In genomic region chr4:101419911-101420880, GRCm38 (mm10) we compare ENCODE assay signal across 8 mouse cellular contexts. TPM values are rescaled to one million over a fixed set of nuclear protein-coding genes. Genes with fewer than 3 reads are reported as not detected.
A peak's percentile ranks its signal among the peaks of the same experiment; 100 is the strongest.
DNase-seq lines count a peak whose midpoint lies in the region; ATAC-seq and TF ChIP-seq lines count a peak whose summit lies in the region.

No protein-coding gene starts in this region.

- peak overlapping the region; percentile 80 for H3K4me3 ChIP-seq in kidney, embryonic 16.5 days (ENCODE audit: low read length)
- H3K4me3 ChIP-seq in macrophage (ENCODE audit: inconsistent target): peak overlapping the region; percentile 5; the same call in 1 of the 2 replicates
- H3K4me3 ChIP-seq in testis, adult 2 months (ENCODE audit: control insufficient read depth, low read depth, low read length): peak overlapping the region; percentile 88

- no peak for TF ChIP-seq POLR2A in testis, adult 2 months (IDR thresholded peaks at IDR 0.05; ENCODE audit: control insufficient read depth, low read depth, low read length)

- H3K27ac ChIP-seq in kidney, embryonic 16.5 days (ENCODE audit: low read length): peak overlapping the region; percentile 14; the same call in 1 of the 2 replicates
- no peak overlapping the region for H3K27ac ChIP-seq in macrophage
- no peak overlapping the region for H3K27ac ChIP-seq in testis, adult 2 months (ENCODE audit: control insufficient read depth, insufficient read depth, low read depth, low read length)

- H3K9ac ChIP-seq in kidney, embryonic 16.5 days (replicated peaks; ENCODE audit: low read length): peak overlapping the region; percentile 79

- H3K9me3 ChIP-seq in kidney, embryonic 16.5 days (ENCODE audit: low read length): no peaks in the 10 kb centered on the region

- H3K4me1 ChIP-seq in kidney, embryonic 16.5 days (ENCODE audit: insufficient read depth, low read length): peaks cover 6% of the 10 kb centered on the region; the same call in 1 of the 2 replicates
- peaks cover 4% of the 10 kb centered on the region for H3K4me1 ChIP-seq in testis, adult 2 months (ENCODE audit: control insufficient read depth, insufficient read depth, low read length)

- TF ChIP-seq CTCF in testis, adult 2 months (IDR thresholded peaks at IDR 0.05; ENCODE audit: control insufficient read depth, insufficient read depth, insufficient replicate concordance, low read depth, low read length): no peak

- no peaks in the 10 kb centered on the region for H3K27me3 ChIP-seq in kidney, embryonic 16.5 days (ENCODE audit: insufficient read depth, low read length)
- no peaks in the 10 kb centered on the region for H3K27me3 ChIP-seq in testis, adult 2 months (ENCODE audit: control insufficient read depth, insufficient read depth, low read length)

- WGBS in kidney, embryonic 16.5 days: 2% methylated on average over 81 of the region's 90 CpGs
- 6% methylated on average over 74 of the region's 90 CpGs for WGBS in macrophage (ENCODE audit: missing documents)

- ATAC-seq in kidney, embryonic 16.5 days (ENCODE audit: low FRiP score, low TSS enrichment): peak; percentile 66
- peak; percentile 8 to 33; a peak in 2 of 4 replicates for ATAC-seq in hematopoietic stem cell, adult 5-6 weeks (replicated peaks in 1 of 2; ENCODE audit: insufficient read depth in 1 of 2, low FRiP score in 2 of 2, low TSS enrichment in 1 of 2, low read depth in 1 of 2, poor library complexity in 2 of 2, severe bottlenecking in 2 of 2)

- peak overlapping the region; percentile 96 for H3K4me2 ChIP-seq in kidney, embryonic 16.5 days (replicated peaks; ENCODE audit: low read depth, low read length)

- no peaks in the 10 kb centered on the region for H3K36me3 ChIP-seq in kidney, embryonic 16.5 days (ENCODE audit: insufficient read depth, low read length)
- H3K36me3 ChIP-seq in macrophage (ENCODE audit: inconsistent target): no peaks in the 10 kb centered on the region
- no peaks in the 10 kb centered on the region for H3K36me3 ChIP-seq in testis, adult 2 months (ENCODE audit: control insufficient read depth, insufficient read depth, low read length)

- no peak for DNase-seq in kidney, adult 8-10 months
- DNase-seq in MN1 (ENCODE audit: low spot score): peak; percentile 16
- DNase-seq in cerebellum, postnatal 36 days: peak; percentile 40 to 49
- no peak for DNase-seq in urinary bladder, postnatal 4 days (ENCODE audit: low spot score in 2 of 2)

- H3K79me2 ChIP-seq in macrophage (ENCODE audit: inconsistent target): no peaks in the 10 kb centered on the region

RNA-seq across cellular contexts. Expression of gene Ak4, which starts 1.1 kb away (rescaled TPM):
- polyA plus RNA-seq in kidney, embryonic 16.5 days (2015; fragmentation: Nextera tagmentation; extraction: Ambion mirVana): 21.0 and 23.8 TPM in 2 replicates
- total RNA-seq in hematopoietic stem cell, adult 5-6 weeks (2017): 19.4 and 21.7 TPM in 2 replicates
- 1 to 10 TPM in 8 of 26 experiments, under 1 TPM in 12, not detected in 6; 0.15 to 4.5 (median 0.75) TPM for total RNA-seq in macrophage (2018; cell fraction: chromatin; rRNA removed)
- total RNA-seq in macrophage (2018; cell fraction: cytosol; rRNA removed): 1 to 10 TPM in 1 of 26 experiments, under 1 TPM in 25; 0.03 to 1.1 (median 0.39) TPM
- 1 to 10 TPM in 3 of 26 experiments, under 1 TPM in 19, not detected in 4; 0.10 to 1.5 (median 0.39) TPM for total RNA-seq in macrophage (2018; cell fraction: nucleus; rRNA removed)
- polyA plus RNA-seq in macrophage (2018): 0.25 to 0.42 TPM (median 0.32 TPM) in 3 replicates
- 3.3 and 4.2 TPM in 2 replicates for polyA plus RNA-seq in testis, adult 2 months (2012; rRNA removed)

Comparison
In these comparisons a context has a peak if more than half of its experiments do, and no peak if none do; other contexts are left out.
1. H3K4me3 ChIP-seq: peak in every context shown above with its lines; median percentile 88 in testis, adult 2 months; 80 in kidney, embryonic 16.5 days; 5 in macrophage.
2. DNase-seq: peak in MN1 (single experiment) and cerebellum, postnatal 36 days (2 of 2); none in kidney, adult 8-10 months (0 of 2) and urinary bladder, postnatal 4 days (0 of 2).